Mouse (Mus musculus) neural tube, embryonic 12.5 days (tissue): ENCODE measurements around the gene Hnrnpul2. TPM values are rescaled to one million over a fixed set of nuclear protein-coding genes. Genes with fewer than 3 reads are reported as not detected.
A peak's percentile ranks its signal among the peaks of the same experiment; 100 is the strongest.
"Not testable (repeated sequence)": the region's sequence is repeated elsewhere in the genome, so short reads cannot be mapped to it uniquely, and the experiment has no call there.

ENCODE experiments used
- ATAC-seq: fragments of 200-750 bp; cut with Nextera tagmentation; 2 replicates; pipeline ENCODE4 v1.8.0; 2017; ENCODE audit warnings: low read depth, mild to moderate bottlenecking, moderate TSS enrichment, moderate library complexity; ENCODE audit not compliant: low FRiP score
- H3K27ac ChIP-seq: fragments of 300-500 bp; sonication (generic); 2 replicates; pipeline ENCODE4 v1.5.1; 2016
- H3K27me3 ChIP-seq: fragments of 300-500 bp; sonication (generic); replicated peaks from 2 replicates; pipeline ENCODE4 v1.6.1; 2016; ENCODE audit warnings: mild to moderate bottlenecking
- H3K36me3 ChIP-seq: fragments of 300-500 bp; sonication (generic); 2 replicates; pipeline ENCODE4 v1.6.1; 2016; ENCODE audit warnings: mild to moderate bottlenecking
- H3K4me1 ChIP-seq: fragments of 300-500 bp; sonication (generic); 2 replicates; pipeline ENCODE4 v1.6.1; 2016
- H3K4me2 ChIP-seq: fragments of 300-500 bp; sonication (generic); replicated peaks from 2 replicates; pipeline ENCODE4 v1.6.1; 2016; ENCODE audit warnings: mild to moderate bottlenecking
- H3K4me3 ChIP-seq: fragments of 300-500 bp; sonication (generic); 2 replicates; pipeline ENCODE4 v1.5.1; 2016
- H3K9ac ChIP-seq: fragments of 300-500 bp; sonication (generic); 2 replicates; pipeline ENCODE4 v1.6.1; 2016; ENCODE audit warnings: mild to moderate bottlenecking
- H3K9me3 ChIP-seq: fragments of 300-500 bp; sonication (generic); 2 replicates; pipeline ENCODE4 v1.6.1; 2016; ENCODE audit warnings: mild to moderate bottlenecking
- WGBS: fragments of 180-500 bp; shearing (Covaris S2); methylation state at CpG from one replicate; pipeline ENCODE4 v1.1.7; 2016; 5-methylcytosine and 5-hydroxymethylcytosine counted together
- polyA plus RNA-seq: library from polyadenylated mRNA; unstranded; fragments of >200 nt; fragmentation: Nextera tagmentation; extraction: Ambion mirVana; gene quantifications from 2 replicates; pipeline ENCODE4 v1.2.1, GENCODE M21; 2016

The Hnrnpul2 gene
- polyA plus RNA-seq, 1 experiment from 2014 or later, result 5.7 TPM

DNA sequence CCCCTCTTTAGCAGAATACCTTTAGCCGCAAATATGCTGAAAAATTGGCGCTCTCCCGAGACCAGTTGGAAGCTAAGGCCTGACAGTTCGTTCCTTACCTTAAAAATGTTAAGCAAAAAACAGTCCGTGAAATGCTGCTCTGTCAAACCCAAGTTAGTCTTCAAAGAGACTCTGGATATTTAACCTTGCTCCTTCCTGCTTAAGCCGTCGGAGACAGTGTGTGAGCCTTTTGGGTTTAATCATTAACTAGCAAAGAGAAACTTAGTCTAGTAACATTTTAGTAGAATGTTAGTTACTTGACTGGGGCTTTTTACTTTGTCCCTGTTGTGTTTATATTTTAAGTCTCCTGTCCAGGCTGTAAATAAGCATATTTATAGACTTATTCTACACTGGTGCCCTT, 1.3 kb downstream of the Hnrnpul2 start:
- 2% methylated on average over 7 of the region's 7 CpGs for WGBS

DNA sequence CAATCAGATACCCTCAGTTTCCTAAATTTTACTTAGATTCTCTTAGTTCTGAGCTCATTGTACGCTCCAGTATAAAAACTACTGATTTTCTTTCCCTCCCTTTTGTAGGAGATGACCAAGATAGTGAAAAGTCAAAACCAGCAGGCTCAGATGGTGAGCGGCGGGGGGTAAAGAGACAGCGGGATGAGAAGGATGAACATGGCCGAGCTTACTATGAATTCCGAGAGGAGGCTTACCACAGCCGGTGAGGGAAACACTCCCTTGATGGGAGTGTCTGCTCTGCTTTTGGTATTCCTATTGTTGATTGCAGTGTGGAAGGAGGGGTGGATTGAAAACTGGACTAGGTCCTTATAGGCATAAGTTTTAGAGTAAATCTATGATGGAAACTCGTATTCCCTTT, 2.9 kb downstream of the Hnrnpul2 start:
- H3K4me2 ChIP-seq, result peak overlapping the region; percentile 97
- H3K4me1 ChIP-seq, result peaks cover 29% of the 10 kb centered on the region
- peak overlapping the region; percentile 98; the same call in 1 of the 2 replicates for H3K9ac ChIP-seq
- H3K4me3 ChIP-seq, result peak overlapping the region; percentile 8; the same call in 1 of the 2 replicates
- WGBS, result 75% methylated on average over 8 of the region's 8 CpGs
- H3K9me3 ChIP-seq, result no peaks in the 10 kb centered on the region
- H3K36me3 ChIP-seq, result peaks cover 48% of the 10 kb centered on the region
- H3K27me3 ChIP-seq, result no peaks in the 10 kb centered on the region
- H3K27ac ChIP-seq, result no peak overlapping the region
- no peak for ATAC-seq

More for the DNA sequence above, 1.3 kb downstream of the Hnrnpul2 start:
- H3K4me1 ChIP-seq, result peaks cover 41% of the 10 kb centered on the region
- 0 out of 2 replicates have a peak overlapping the region, but pooled peaks have one; percentile 98 for H3K27ac ChIP-seq
- H3K9me3 ChIP-seq, result no peaks in the 10 kb centered on the region
- peak overlapping the region; percentile 98 for H3K9ac ChIP-seq
- peaks cover 39% of the 10 kb centered on the region for H3K36me3 ChIP-seq
- no peaks in the 10 kb centered on the region for H3K27me3 ChIP-seq
- peak overlapping the region; percentile 100 for H3K4me3 ChIP-seq
- no peak for ATAC-seq
- H3K4me2 ChIP-seq, result peak overlapping the region; percentile 97

DNA sequence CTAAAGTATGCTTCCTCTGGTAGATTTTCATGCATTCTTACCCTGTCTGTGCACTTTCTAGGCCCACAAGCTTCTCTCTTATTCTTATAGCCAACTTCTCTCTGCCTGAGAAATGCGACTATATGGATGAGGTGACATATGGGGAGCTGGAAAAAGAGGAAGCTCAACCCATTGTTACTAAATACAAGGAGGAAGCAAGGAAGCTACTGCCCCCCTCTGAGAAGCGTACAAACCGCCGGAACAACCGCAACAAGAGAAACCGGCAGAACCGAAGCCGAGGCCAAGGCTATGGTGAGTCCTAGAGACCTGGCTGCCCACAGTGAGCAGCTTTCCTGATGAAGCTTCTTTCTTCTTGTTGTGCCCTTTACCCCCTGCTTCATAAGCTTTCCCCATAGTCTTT, 9.8 kb downstream of the Hnrnpul2 start, which contains the start of gene AC129217.1:
AC129217.1 (plus strand) TSS at position 114 of the 400 bp plus-strand sequence.
- H3K4me3 ChIP-seq, result no peak within 1 kb of the TSS
- peaks cover 95% of the 10 kb centered on the region for H3K36me3 ChIP-seq
- ATAC-seq, result no peak
- H3K9me3 ChIP-seq, result no peaks in the 10 kb centered on the region
- no peak within 1 kb of the TSS for H3K9ac ChIP-seq
- H3K4me1 ChIP-seq, result no peaks in the 10 kb centered on the region
- H3K4me2 ChIP-seq, result no peak within 1 kb of the TSS
- 85% methylated on average over 8 of the region's 8 CpGs for WGBS
- no peaks in the 10 kb centered on the region for H3K27me3 ChIP-seq
- no peak within 1 kb of the TSS for H3K27ac ChIP-seq

DNA sequence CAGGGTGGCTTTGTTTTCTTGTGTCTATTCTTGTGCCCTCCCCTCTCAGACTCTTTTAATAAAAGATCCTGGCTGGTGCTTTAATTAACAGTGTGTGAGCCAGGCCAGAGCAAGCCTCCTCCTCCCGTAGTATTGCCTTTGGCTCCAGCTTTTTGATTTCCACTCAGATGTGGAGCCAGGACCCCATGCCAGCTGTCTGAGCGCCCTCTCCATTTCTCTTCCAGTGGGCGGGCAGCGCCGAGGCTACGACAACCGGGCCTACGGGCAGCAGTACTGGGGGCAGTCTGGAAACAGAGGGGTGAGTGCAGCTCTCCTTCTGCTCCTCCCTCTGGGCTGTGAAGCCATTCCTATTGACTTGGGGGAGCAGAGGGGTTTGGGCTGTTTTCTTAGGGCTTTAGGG, 10.9 kb downstream of the Hnrnpul2 start:
- H3K9ac ChIP-seq, result no peak overlapping the region
- peaks cover 91% of the 10 kb centered on the region for H3K36me3 ChIP-seq
- H3K4me3 ChIP-seq, result no peak overlapping the region
- H3K4me2 ChIP-seq, result no peak overlapping the region
- H3K27ac ChIP-seq, result no peak overlapping the region
- ATAC-seq, result no peak
- WGBS, result 94% methylated on average over 8 of the region's 8 CpGs
- no peaks in the 10 kb centered on the region for H3K27me3 ChIP-seq
- H3K4me1 ChIP-seq, result no peaks in the 10 kb centered on the region
- no peaks in the 10 kb centered on the region for H3K9me3 ChIP-seq

DNA sequence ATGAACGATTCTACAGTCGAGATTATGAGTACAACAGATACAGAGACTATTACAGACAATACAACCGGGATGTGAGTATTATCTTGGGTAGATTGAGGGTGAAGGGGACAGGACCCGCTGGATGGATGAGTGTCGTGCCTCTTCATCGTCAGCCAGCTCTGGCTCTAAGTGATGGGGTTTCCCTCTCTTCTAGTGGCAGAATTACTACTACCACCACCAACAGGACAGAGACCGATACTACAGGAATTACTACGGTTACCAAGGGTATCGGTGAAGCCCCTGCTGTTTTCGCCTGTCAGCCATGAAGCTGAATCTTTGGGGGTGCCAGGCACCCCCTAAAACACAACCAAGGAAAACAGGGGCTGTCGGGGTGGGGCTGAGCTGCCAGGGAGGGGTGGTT, 11.5 kb downstream of the Hnrnpul2 start:
- Histone ChIP-seq H3K4me2 (no peak overlapping the region), H3K36me3 (peaks cover 88% of the 10 kb centered on the region), H3K27me3 (no peaks in the 10 kb centered on the region), H3K9ac (no peak overlapping the region), H3K4me1 (no peaks in the 10 kb centered on the region), H3K27ac (no peak overlapping the region), H3K9me3 (no peaks in the 10 kb centered on the region), H3K4me3 (no peak overlapping the region)
- WGBS, result 85% methylated on average over 11 of the region's 11 CpGs
- ATAC-seq, result no peak

DNA sequence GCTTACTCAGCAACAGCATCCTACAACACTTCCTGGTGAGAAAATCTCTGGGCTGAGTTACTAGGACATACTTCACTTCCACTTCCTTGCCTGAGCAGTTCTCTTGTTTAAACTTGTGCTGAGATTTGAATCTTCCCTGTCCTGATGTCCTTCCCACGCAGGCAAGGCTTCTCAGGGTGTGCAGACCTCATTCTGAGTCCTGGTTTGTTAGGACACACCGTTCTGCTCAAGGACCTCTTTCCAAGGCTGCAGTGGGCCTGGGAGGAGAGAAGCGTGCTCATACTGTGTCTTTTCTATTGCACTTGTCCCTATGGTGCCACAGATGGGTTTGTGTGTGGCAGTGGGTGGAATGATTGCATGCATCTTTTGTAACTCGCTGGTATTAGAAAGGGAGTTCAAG, 13.2 kb downstream of the Hnrnpul2 start:
- H3K27ac ChIP-seq, result no peak overlapping the region
- 94% methylated on average over 4 of the region's 4 CpGs for WGBS
- ATAC-seq, result no peak
- 0 out of 2 replicates have a peak, but pooled peaks cover under 1% of the 10 kb centered on the region for H3K4me1 ChIP-seq
- no peak overlapping the region for H3K4me2 ChIP-seq
- H3K4me3 ChIP-seq, result no peak overlapping the region
- peaks cover 74% of the 10 kb centered on the region for H3K36me3 ChIP-seq
- H3K27me3 ChIP-seq, result no peaks in the 10 kb centered on the region
- H3K9me3 ChIP-seq, result no peaks in the 10 kb centered on the region
- no peak overlapping the region for H3K9ac ChIP-seq

DNA sequence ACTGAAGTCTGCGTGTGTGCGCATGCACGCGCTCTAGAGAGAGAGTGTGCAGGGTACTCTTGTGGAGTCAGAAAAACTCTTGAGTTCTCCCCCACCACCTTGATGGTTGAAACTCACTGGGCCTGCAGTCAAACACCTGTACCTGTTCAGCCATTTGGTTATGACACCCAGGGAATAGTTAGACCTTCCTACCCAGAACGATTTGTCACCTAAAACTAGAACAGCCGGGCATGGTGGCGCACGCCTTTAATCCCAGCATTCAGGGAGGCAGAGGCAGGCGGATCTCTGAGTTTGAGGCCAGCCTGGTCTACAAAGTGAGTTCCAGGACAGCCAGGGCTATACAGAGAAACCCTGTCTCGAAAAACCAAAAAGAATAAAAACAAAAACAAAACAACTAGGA, 16.5 kb downstream of the Hnrnpul2 start:
- H3K4me1 ChIP-seq, result peaks cover 32% of the 10 kb centered on the region
- H3K27me3 ChIP-seq, H3K9ac ChIP-seq, H3K9me3 ChIP-seq, H3K27ac ChIP-seq, H3K4me3 ChIP-seq, ATAC-seq: not testable (repeated sequence)
- 98% methylated on average over 10 of the region's 10 CpGs for WGBS
- H3K4me2 ChIP-seq, result peak overlapping the region; percentile 75
- H3K36me3 ChIP-seq, result peaks cover 44% of the 10 kb centered on the region

DNA sequence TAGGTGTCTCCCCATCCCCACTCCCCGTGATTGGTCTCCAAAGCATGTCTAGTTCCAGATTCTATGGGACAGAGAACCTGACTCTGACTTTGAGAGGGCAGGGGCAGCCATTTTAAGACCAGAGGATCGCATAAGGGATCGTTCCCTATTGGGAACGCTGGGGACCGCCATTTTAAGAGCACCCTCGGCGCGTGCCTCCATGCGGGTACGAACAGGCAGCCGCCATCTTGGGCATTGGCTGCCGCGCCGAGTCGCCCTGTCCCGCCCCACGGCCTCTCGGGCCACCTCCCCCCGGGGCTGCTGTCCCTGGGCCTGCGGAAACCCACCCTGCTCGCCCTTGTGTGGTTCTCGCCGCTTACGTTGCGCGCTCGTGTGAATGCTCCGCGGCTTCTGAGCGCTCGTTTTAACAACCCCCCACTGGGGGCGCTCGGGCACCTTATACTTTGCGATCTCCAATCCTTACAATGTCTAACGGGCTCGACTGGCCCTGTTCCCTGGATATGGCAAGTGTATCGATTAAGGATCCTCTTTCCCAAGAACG, 17.5 kb downstream of the Hnrnpul2 start, which contains the start of gene Bscl2:
Bscl2 (plus strand) TSS at position 217 of the 541 bp plus-strand sequence.
- H3K9ac ChIP-seq, result peak within 1 kb of the TSS; percentile 71
- under 1% methylated on average over 37 of the region's 38 CpGs for WGBS
- H3K4me3 ChIP-seq, result peak within 1 kb of the TSS; percentile 52
- H3K36me3 ChIP-seq, result peaks cover 36% of the 10 kb centered on the region
- H3K27me3 ChIP-seq, result no peaks in the 10 kb centered on the region
- H3K4me1 ChIP-seq, result peaks cover 32% of the 10 kb centered on the region
- H3K4me2 ChIP-seq, result peak within 1 kb of the TSS; percentile 75
- H3K27ac ChIP-seq, result peak within 1 kb of the TSS; percentile 91
- H3K9me3 ChIP-seq, result no peaks in the 10 kb centered on the region
- peak; percentile 74 for ATAC-seq

DNA sequence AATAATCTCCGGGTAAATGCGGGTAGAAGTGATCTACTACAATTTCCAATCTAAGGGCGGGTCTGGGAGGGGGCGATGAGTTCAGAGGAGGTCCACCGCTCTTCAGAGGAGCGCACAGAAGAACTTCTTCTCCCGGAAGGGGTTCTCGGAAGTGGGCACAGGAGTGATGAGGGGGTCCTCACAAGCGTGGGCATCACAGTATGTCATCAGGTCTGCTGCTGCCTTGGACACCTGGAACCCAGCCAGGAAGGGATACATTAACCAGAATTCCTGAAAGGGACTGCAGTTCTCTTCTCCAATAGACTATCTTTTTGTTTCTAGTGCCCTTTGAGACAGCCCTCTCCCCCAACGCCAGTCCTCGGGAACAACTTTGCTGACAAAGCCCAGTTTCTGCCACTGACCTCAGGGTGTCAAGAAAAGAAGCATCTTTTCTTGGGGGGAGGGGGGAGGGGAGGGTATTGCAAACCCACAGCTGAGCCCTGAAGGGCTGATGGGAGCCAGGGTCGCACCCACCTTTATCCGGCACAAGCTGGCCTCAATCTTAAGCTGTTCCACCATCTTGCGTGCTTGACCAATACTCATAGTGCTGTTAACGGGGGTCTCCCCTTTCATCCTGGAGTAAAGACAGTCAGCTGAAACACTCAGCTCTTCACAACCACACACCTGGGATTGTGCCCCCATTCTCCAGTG, 18.4 kb downstream of the Hnrnpul2 start:
- no peaks in the 10 kb centered on the region for H3K9me3 ChIP-seq
- peak; percentile 38 for ATAC-seq
- WGBS, result 23% methylated on average over 15 of the region's 15 CpGs
- H3K4me3 ChIP-seq, result peak overlapping the region; percentile 52
- peaks cover 32% of the 10 kb centered on the region for H3K36me3 ChIP-seq
- H3K27me3 ChIP-seq, result no peaks in the 10 kb centered on the region
- H3K4me2 ChIP-seq, result peak overlapping the region; percentile 75
- H3K4me1 ChIP-seq, result peaks cover 32% of the 10 kb centered on the region
- H3K9ac ChIP-seq, result peak overlapping the region; percentile 71
- H3K27ac ChIP-seq, result peak overlapping the region; percentile 91

DNA sequence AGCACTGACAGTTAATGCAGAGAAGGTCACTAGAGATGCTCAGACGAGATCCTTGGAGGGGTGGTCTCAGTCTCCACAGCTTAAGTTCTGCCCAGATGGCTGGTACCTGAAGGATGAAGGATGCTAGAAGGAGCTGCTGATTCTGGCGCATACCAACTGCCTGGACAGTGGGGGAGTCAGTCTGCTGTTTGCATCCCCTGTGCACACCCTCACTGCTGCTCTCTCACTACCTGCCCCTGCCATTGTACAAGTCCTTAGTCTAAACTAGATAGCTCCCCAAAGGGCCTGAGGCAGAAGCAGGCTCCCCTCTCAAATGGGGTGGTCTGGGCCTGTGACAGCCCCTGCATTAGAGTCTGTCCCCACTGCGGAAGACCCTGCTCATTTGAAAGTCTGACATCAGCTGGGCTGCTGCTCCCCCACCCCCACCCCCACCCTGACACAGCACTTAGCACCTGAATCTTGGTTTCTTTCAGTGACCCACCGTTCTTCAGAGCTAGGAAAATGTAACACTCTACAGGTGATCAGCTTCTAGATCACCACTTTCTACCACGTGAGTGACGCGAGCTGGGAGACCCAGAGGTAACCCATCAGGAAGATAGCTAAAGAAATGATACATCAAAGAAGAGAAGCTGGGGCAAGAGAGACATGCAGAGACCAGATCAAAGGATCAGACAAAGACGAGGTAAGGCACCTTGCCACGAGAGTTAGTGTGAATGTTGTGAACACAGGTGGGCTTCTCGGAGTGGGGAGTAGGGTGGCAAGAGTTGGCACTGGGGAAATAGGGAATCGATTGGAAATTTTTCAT, 19.5 kb downstream of the Hnrnpul2 start, which contains the start of gene Gng3:
Gng3 (minus strand) TSS at position 92 of the 805 bp plus-strand sequence.
- H3K9me3 ChIP-seq, result no peaks in the 10 kb centered on the region
- H3K27ac ChIP-seq, result peak within 1 kb of the TSS; percentile 91
- no peaks in the 10 kb centered on the region for H3K27me3 ChIP-seq
- H3K9ac ChIP-seq, result peak within 1 kb of the TSS; percentile 71
- ATAC-seq, result peak; percentile 85
- H3K4me1 ChIP-seq, result peaks cover 32% of the 10 kb centered on the region
- peaks cover 23% of the 10 kb centered on the region for H3K36me3 ChIP-seq
- peak within 1 kb of the TSS; percentile 52 for H3K4me3 ChIP-seq
- H3K4me2 ChIP-seq, result peak within 1 kb of the TSS; percentile 75
- WGBS, result 44% methylated on average over 11 of the region's 11 CpGs

DNA sequence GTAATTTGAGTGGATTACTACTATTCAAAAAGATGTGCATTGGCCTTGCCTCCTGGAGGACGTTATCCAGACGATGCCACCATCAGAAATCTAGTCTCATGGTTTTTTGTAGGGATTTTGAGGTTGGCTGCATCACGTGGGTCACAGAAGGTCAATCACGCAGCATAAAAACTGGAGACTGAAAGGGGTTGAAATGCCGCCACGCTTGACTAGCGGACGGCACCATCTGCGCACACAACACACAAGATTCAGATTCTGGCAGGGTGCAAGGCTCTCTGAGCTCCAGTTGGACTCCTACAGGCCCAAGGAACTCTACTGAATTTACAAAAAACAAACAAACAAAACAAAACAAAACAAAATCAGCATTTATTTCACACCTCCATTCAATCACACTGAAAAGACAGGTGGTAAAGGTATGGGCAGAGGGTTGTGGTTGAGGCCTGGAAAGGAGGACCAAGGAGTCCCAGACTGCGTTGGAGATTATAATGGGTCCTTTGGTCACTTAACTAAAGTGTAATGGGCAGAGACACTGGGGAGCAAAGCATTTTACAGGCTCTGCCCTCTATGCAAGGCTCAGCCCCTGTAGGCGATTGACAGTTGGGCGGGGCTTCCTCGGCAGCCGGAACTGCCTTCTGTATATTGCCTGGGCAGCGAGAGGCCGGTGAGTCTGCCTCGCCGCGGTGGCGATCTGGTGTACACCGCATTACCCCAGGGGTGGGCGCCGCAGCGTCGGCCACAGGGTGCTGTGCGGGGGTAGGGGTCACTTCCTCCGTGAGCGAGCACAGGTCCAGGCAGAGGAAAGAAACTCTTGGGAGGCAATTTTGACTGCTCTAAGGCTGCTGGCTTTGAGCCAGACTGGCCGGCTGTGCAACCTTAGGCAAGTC, 20.3 kb downstream of the Hnrnpul2 start:
- 21% methylated on average over 29 of the region's 29 CpGs for WGBS
- H3K27ac ChIP-seq, result 0 out of 2 replicates have a peak overlapping the region, but pooled peaks have one; percentile 37
- H3K36me3 ChIP-seq, result peaks cover 18% of the 10 kb centered on the region
- no peak for ATAC-seq
- peak overlapping the region; percentile 52 for H3K4me3 ChIP-seq
- H3K9ac ChIP-seq, result peak overlapping the region; percentile 64
- peaks cover 32% of the 10 kb centered on the region for H3K4me1 ChIP-seq
- peak overlapping the region; percentile 75 for H3K4me2 ChIP-seq
- no peaks in the 10 kb centered on the region for H3K27me3 ChIP-seq
- H3K9me3 ChIP-seq, result no peaks in the 10 kb centered on the region
